Mouse (Mus musculus): ENCODE results near the gene Taar7f. TPM values are rescaled to one million over a fixed set of nuclear protein-coding genes. Genes with fewer than 3 reads are reported as not detected.

Taar7f gene
- total RNA-seq (2014; fragmentation: Nextera tagmentation) (not detected in 2 replicates), total RNA-seq (2017) (not detected in 2 replicates), polyA plus RNA-seq (2012) (not detected in 2 replicates)

DNA sequence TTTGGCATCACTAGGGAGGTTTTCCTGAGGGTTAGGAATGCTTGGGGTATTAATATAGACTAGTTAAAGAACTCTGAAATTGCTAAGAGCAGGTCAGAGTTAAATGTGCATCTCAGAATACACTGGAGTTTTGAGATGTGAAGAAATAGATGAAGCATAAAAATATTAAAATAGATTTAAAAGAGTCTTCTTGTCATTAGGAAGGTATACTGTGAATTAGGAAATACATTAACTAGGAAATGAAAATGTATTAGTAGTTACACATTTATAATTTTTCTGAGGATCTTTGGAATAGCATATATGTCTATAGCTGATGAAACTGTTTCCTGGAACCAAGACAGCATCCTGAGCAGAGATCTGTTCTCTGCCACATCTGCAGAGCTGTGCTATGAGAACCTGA lies at the start of gene Taar7f:
Taar7f (plus strand) TSS at position 301 of the 400 bp plus-strand sequence.
- Histone ChIP-seq H3K36me3 (replicated peaks) (no peaks in the 10 kb centered on the region), H3K27me3 (ENCODE audit: insufficient read depth, low read length) (0 out of 2 replicates have a peak, but pooled peaks cover 5% of the 10 kb centered on the region), H3K9me3 (replicated peaks) (no peaks in the 10 kb centered on the region), H3K4me1 (ENCODE audit: insufficient read depth, low read depth, low read length) (no peaks in the 10 kb centered on the region), H3K4me3 (ENCODE audit: low read depth, low read length) (no peak within 1 kb of the TSS)
- TF ChIP-seq GATA1 (IDR thresholded peaks at IDR 0.05; ENCODE audit: borderline replicate concordance, low read length), result no peak
- TF ChIP-seq POLR2AphosphoS5 (IDR thresholded peaks at IDR 0.05; ENCODE audit: insufficient replicate concordance, low read depth, low read length), result no peak
- no peak for TF ChIP-seq CTCF (IDR thresholded peaks at IDR 0.05; ENCODE audit: low read depth, low read length)
- TF ChIP-seq TAL1 (conservative IDR thresholded peaks at IDR 0.05; ENCODE audit: low read depth, low read length), result no peak
- no peak for TF ChIP-seq GATA2 (IDR thresholded peaks at IDR 0.05; ENCODE audit: borderline replicate concordance, low read depth, low read length)
- no peak for DNase-seq (ENCODE audit: low spot score)
- ATAC-seq (ENCODE audit: extremely low read depth, insufficient number of reproducible peaks, low FRiP score, poor library complexity, severe bottlenecking), result no peak

DNA sequence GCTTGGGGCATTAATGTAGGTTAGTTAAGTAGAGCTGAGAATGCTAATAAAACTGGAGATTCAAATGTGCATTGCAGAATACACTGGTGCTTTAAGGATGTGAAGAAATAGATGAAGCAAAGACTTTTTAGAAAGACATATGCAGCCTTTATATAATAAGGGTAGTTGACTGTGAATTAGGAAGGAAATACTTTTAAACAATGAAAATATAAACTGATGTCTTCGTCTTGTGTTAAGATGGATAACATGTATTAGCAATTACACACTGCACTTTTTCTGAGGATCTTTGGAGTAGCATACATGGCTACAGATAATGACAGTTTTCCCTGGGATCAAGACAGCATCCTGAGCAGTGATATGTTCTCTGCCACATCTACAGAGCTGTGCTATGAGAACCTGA lies 49.7 kb upstream of the Taar7f start, which contains the start of gene Taar7b:
Taar7b (plus strand) TSS at position 301 of the 400 bp plus-strand sequence.
- DNase-seq (ENCODE audit: low spot score) (no peak), ATAC-seq (ENCODE audit: extremely low read depth, insufficient number of reproducible peaks, low FRiP score, poor library complexity, severe bottlenecking) (no peak)
- no peaks in the 10 kb centered on the region for H3K36me3 ChIP-seq (replicated peaks)
- H3K27me3 ChIP-seq (ENCODE audit: insufficient read depth, low read length), result no peaks in the 10 kb centered on the region; the same call in 1 of the 2 replicates
- H3K4me3 ChIP-seq (ENCODE audit: low read depth, low read length), result no peak within 1 kb of the TSS
- no peaks in the 10 kb centered on the region for H3K9me3 ChIP-seq (replicated peaks)
- TF ChIP-seq GATA1 (IDR thresholded peaks at IDR 0.05; ENCODE audit: borderline replicate concordance, low read length) (no peak), GATA2 (IDR thresholded peaks at IDR 0.05; ENCODE audit: borderline replicate concordance, low read depth, low read length) (no peak), POLR2AphosphoS5 (IDR thresholded peaks at IDR 0.05; ENCODE audit: insufficient replicate concordance, low read depth, low read length) (no peak), CTCF (IDR thresholded peaks at IDR 0.05; ENCODE audit: low read depth, low read length) (no peak), TAL1 (conservative IDR thresholded peaks at IDR 0.05; ENCODE audit: low read depth, low read length) (no peak)
- H3K4me1 ChIP-seq (ENCODE audit: insufficient read depth, low read depth, low read length), result no peaks in the 10 kb centered on the region

DNA sequence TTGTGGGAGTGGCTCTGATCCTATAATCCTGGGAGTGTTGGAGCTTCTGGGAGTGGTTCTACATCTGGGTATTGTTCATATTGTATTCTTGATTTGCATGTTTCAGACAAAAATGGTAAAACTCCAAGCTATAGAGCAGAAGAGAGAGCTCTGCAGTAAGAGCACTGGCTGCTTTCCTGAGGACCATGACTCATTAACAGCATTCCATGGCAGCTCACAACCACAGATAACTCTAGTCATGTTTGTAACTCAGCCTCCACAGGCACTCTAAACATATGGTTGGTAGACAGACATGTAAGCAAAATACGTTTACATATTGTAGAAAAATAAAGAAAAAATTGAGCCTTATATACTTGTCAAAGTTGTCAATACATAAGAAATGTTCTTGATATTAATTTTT lies 42.9 kb upstream of the Taar7f start:
- H3K4me3 ChIP-seq (ENCODE audit: low read depth, low read length), result no peak overlapping the region
- H3K9me3 ChIP-seq (replicated peaks), result no peaks in the 10 kb centered on the region
- ATAC-seq (ENCODE audit: extremely low read depth, insufficient number of reproducible peaks, low FRiP score, poor library complexity, severe bottlenecking) (no peak), DNase-seq (ENCODE audit: low spot score) (no peak)
- TF ChIP-seq POLR2AphosphoS5 (IDR thresholded peaks at IDR 0.05; ENCODE audit: insufficient replicate concordance, low read depth, low read length) (no peak), GATA2 (IDR thresholded peaks at IDR 0.05; ENCODE audit: borderline replicate concordance, low read depth, low read length) (no peak), CTCF (IDR thresholded peaks at IDR 0.05; ENCODE audit: low read depth, low read length) (no peak), GATA1 (IDR thresholded peaks at IDR 0.05; ENCODE audit: borderline replicate concordance, low read length) (no peak), TAL1 (conservative IDR thresholded peaks at IDR 0.05; ENCODE audit: low read depth, low read length) (no peak)
- no peaks in the 10 kb centered on the region for H3K4me1 ChIP-seq (ENCODE audit: insufficient read depth, low read depth, low read length)
- peaks cover 3% of the 10 kb centered on the region for H3K27me3 ChIP-seq (ENCODE audit: insufficient read depth, low read length)
- no peaks in the 10 kb centered on the region for H3K36me3 ChIP-seq (replicated peaks)

DNA sequence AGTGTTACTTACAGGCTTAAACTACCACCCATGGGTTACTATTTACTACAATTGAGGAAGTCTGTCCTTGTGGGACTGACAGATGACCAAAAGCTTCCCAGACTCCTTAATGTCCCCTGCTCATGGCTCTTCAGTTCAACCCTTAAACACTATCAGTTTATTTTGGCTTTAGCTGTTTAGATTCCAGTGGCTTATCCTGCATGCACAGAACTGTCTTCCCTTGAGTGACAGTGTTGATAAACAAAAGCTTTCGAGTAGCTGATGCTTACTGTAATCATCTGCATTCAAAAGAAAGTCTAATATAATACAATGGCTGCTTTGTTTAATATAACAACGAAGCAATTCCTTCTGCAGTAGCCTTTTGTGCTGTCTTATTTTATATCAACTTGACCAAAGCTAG lies 42.3 kb upstream of the Taar7f start:
- DNase-seq (ENCODE audit: low spot score) (no peak), ATAC-seq (ENCODE audit: extremely low read depth, insufficient number of reproducible peaks, low FRiP score, poor library complexity, severe bottlenecking) (no peak)
- H3K36me3 ChIP-seq (replicated peaks), result no peaks in the 10 kb centered on the region
- TF ChIP-seq GATA1 (IDR thresholded peaks at IDR 0.05; ENCODE audit: borderline replicate concordance, low read length) (no peak), TAL1 (conservative IDR thresholded peaks at IDR 0.05; ENCODE audit: low read depth, low read length) (no peak), GATA2 (IDR thresholded peaks at IDR 0.05; ENCODE audit: borderline replicate concordance, low read depth, low read length) (no peak), CTCF (IDR thresholded peaks at IDR 0.05; ENCODE audit: low read depth, low read length) (no peak), POLR2AphosphoS5 (IDR thresholded peaks at IDR 0.05; ENCODE audit: insufficient replicate concordance, low read depth, low read length) (no peak)
- H3K27me3 ChIP-seq (ENCODE audit: insufficient read depth, low read length), result peaks cover 3% of the 10 kb centered on the region
- no peaks in the 10 kb centered on the region for H3K9me3 ChIP-seq (replicated peaks)
- no peak overlapping the region for H3K4me3 ChIP-seq (ENCODE audit: low read depth, low read length)
- H3K4me1 ChIP-seq (ENCODE audit: insufficient read depth, low read depth, low read length), result no peaks in the 10 kb centered on the region

DNA sequence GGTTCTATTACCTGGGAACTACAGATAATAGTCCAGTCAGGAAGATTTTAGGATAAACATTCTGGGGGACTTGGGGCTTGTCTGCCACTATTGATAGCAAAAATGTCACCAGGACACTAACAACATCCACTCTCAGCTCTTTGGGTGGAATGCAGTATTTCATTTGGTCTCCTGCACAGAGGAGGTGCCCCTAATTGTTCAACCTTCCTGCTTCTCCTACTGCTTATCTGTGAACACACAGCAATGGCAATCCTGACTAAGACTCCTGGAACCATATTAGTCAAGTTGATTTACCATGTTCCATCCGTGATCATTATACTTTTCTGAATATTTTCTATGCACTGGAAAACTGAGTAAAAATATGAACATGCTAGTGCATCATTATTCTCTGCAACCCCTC lies 41.2 kb upstream of the Taar7f start:
- no peak for DNase-seq (ENCODE audit: low spot score)
- TF ChIP-seq GATA2 (IDR thresholded peaks at IDR 0.05; ENCODE audit: borderline replicate concordance, low read depth, low read length) (no peak), POLR2AphosphoS5 (IDR thresholded peaks at IDR 0.05; ENCODE audit: insufficient replicate concordance, low read depth, low read length) (no peak), TAL1 (conservative IDR thresholded peaks at IDR 0.05; ENCODE audit: low read depth, low read length) (no peak), GATA1 (IDR thresholded peaks at IDR 0.05; ENCODE audit: borderline replicate concordance, low read length) (no peak), CTCF (IDR thresholded peaks at IDR 0.05; ENCODE audit: low read depth, low read length) (no peak)
- H3K4me3 ChIP-seq (ENCODE audit: low read depth, low read length), result no peak overlapping the region
- H3K36me3 ChIP-seq (replicated peaks), result no peaks in the 10 kb centered on the region
- H3K4me1 ChIP-seq (ENCODE audit: insufficient read depth, low read depth, low read length), result no peaks in the 10 kb centered on the region
- no peak for ATAC-seq (ENCODE audit: extremely low read depth, insufficient number of reproducible peaks, low FRiP score, poor library complexity, severe bottlenecking)
- no peaks in the 10 kb centered on the region for H3K9me3 ChIP-seq (replicated peaks)
- peaks cover 3% of the 10 kb centered on the region; the same call in 1 of the 2 replicates for H3K27me3 ChIP-seq (ENCODE audit: insufficient read depth, low read length)

DNA sequence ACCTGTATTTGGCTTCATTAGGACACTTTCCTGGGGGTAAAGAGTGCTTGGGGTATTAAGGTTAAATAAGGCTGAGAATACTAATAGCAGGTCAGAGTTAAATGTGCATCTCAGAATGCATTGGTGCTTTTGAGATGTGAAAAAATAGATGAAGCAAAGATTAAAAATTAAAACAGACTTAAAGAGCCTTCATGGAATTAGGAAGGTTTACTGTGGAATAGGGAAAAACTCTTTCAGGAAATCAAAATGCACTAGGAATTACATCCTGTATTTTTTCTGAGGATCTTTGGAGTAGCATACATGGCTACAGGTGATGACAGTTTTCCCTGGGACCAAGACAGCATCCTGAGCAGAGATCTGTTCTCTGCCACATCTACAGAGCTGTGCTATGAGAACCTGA lies 22.4 kb upstream of the Taar7f start, which contains the start of gene Taar7d:
Taar7d (plus strand) TSS at position 301 of the 400 bp plus-strand sequence.
- H3K9me3 ChIP-seq (replicated peaks), result no peaks in the 10 kb centered on the region

More for the DNA sequence above, 22.4 kb upstream of the Taar7f start, which contains the start of gene Taar7d:
- H3K4me3 ChIP-seq (ENCODE audit: low read depth, low read length), result no peak within 1 kb of the TSS
- ATAC-seq (ENCODE audit: extremely low read depth, insufficient number of reproducible peaks, low FRiP score, poor library complexity, severe bottlenecking) (no peak), DNase-seq (ENCODE audit: low spot score) (no peak)
- H3K4me1 ChIP-seq (ENCODE audit: insufficient read depth, low read depth, low read length), result no peaks in the 10 kb centered on the region
- TF ChIP-seq POLR2AphosphoS5 (IDR thresholded peaks at IDR 0.05; ENCODE audit: insufficient replicate concordance, low read depth, low read length) (no peak), TAL1 (conservative IDR thresholded peaks at IDR 0.05; ENCODE audit: low read depth, low read length) (no peak), GATA1 (IDR thresholded peaks at IDR 0.05; ENCODE audit: borderline replicate concordance, low read length) (no peak), CTCF (IDR thresholded peaks at IDR 0.05; ENCODE audit: low read depth, low read length) (no peak), GATA2 (IDR thresholded peaks at IDR 0.05; ENCODE audit: borderline replicate concordance, low read depth, low read length) (no peak)
- no peaks in the 10 kb centered on the region for H3K27me3 ChIP-seq (ENCODE audit: insufficient read depth, low read length)
- no peaks in the 10 kb centered on the region for H3K36me3 ChIP-seq (replicated peaks)
